Mouse (Mus musculus) MEL (cell line): ENCODE measurements around the gene Phf2.

Source experiments
- CTCF ChIP-seq, 3 experiments: IDR thresholded peaks in 2 of 3; conservative IDR thresholded peaks in 1 of 3; 2 replicates each; pipeline ENCODE4 v1.5.1; 2011 to 2012; ENCODE audit warnings: low read length in 3 of 3, low read depth in 2 of 3, mild to moderate bottlenecking in 2 of 3, improper control_type of control experiment in 1 of 3, inconsistent platforms in 1 of 3, mixed read lengths in 1 of 3, moderate library complexity in 1 of 3; ENCODE audit not compliant: control insufficient read depth in 1 of 3, insufficient read depth in 1 of 3, poor library complexity in 1 of 3, severe bottlenecking in 1 of 3
- EP300 ChIP-seq, 2 experiments: IDR thresholded peaks; 2 replicates each; pipeline ENCODE4 v1.6.1; 2011; ENCODE audit warnings: improper control_type of control experiment in 2 of 2, low read length in 2 of 2, low read depth in 1 of 2, mild to moderate bottlenecking in 1 of 2
- GABPA ChIP-seq: IDR thresholded peaks from 2 replicates; pipeline ENCODE4 v1.6.1; 2012; ENCODE audit warnings: low read depth, mild to moderate bottlenecking, inconsistent platforms, low read length, improper control_type of control experiment, moderate library complexity
- HCFC1 ChIP-seq: IDR thresholded peaks from 2 replicates; pipeline ENCODE4 v1.6.1; 2012; ENCODE audit warnings: low read depth, mild to moderate bottlenecking, inconsistent platforms, low read length, improper control_type of control experiment, moderate library complexity
- MAFK ChIP-seq: IDR thresholded peaks from 2 replicates; pipeline ENCODE4 v1.6.1; 2011; ENCODE audit warnings: low read depth, mild to moderate bottlenecking, low read length, improper control_type of control experiment, borderline replicate concordance
- POLR2A ChIP-seq, 2 experiments: IDR thresholded peaks; 2 replicates each; pipeline ENCODE4 v1.6.1; 2011 to 2012; ENCODE audit warnings: low read length in 2 of 2, mild to moderate bottlenecking in 2 of 2, control low read depth in 1 of 2, improper control_type of control experiment in 1 of 2, low read depth in 1 of 2, moderate library complexity in 1 of 2; ENCODE audit not compliant: control insufficient read depth in 1 of 2, insufficient read depth in 1 of 2, poor library complexity in 1 of 2
- POLR2AphosphoS5 ChIP-seq: IDR thresholded peaks from 2 replicates; pipeline ENCODE4 v1.6.1; 2012; ENCODE audit warnings: low read depth, borderline replicate concordance, mild to moderate bottlenecking, inconsistent platforms, low read length, moderate library complexity, mixed read lengths
- TBP ChIP-seq: IDR thresholded peaks from 2 replicates; pipeline ENCODE4 v1.8.0; 2011; ENCODE audit warnings: low read depth, low read length, improper control_type of control experiment
- ZMIZ1 ChIP-seq: IDR thresholded peaks from 2 replicates; pipeline ENCODE4 v1.6.1; 2012; ENCODE audit warnings: low read depth, mild to moderate bottlenecking, inconsistent platforms, low read length, improper control_type of control experiment, moderate library complexity
- ZNF384 ChIP-seq: IDR thresholded peaks from 2 replicates; pipeline ENCODE4 v1.6.1; 2012; ENCODE audit warnings: low read depth, mild to moderate bottlenecking, inconsistent platforms, low read length, improper control_type of control experiment

DNA sequence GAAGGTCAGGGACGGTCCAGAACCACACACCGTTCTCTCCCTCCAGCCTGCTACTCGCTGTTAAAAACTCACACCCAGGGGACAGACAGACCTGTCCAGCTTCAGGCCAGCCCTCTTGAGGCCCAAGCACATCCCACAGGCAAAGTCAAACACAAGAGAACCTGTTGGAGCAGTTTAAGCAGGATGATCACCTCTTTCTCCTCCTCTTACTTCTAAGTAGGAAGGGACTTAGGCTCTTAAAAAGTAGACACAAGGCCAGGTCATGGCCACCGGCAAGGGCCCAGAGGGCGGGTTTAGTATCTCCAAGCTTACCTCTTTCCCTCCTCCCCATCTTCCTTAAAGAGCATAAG, 1.3 kb downstream of the Phf2 start:
- TF ChIP-seq TBP (peak; percentile 60; the same call in 1 of the 2 replicates), CTCF (IDR thresholded peaks at IDR 0.05 in 2 of 3, conservative IDR thresholded peaks at IDR 0.05 in 1 of 3; ENCODE audit: control insufficient read depth in 1 of 3, insufficient read depth in 1 of 3, low read depth in 2 of 3, low read length in 3 of 3, poor library complexity in 1 of 3, severe bottlenecking in 1 of 3) (no peak), EP300 (IDR thresholded peaks at IDR 0.05; ENCODE audit: low read depth in 1 of 2, low read length in 2 of 2) (no peak), HCFC1 (no peak), GABPA (no peak), POLR2A (IDR thresholded peaks at IDR 0.05; ENCODE audit: control insufficient read depth in 1 of 2, insufficient read depth in 1 of 2, low read depth in 1 of 2, low read length in 2 of 2, poor library complexity in 1 of 2) (no peak; a peak in 1 of 4 replicates), MAFK (no peak), POLR2AphosphoS5 (no peak), ZMIZ1 (no peak), ZNF384 (no peak)
